Mouse (Mus musculus) ovary, postnatal 10 days (tissue): ENCODE data around the gene Btd.
A peak's percentile ranks its signal among the peaks of the same experiment; 100 is the strongest.

Source experiments
- DNase-seq: peaks from one replicate; pipeline ENCODE4 v3.0.0; 2022; ENCODE audit warnings: low spot score

Gene Btd

DNA sequence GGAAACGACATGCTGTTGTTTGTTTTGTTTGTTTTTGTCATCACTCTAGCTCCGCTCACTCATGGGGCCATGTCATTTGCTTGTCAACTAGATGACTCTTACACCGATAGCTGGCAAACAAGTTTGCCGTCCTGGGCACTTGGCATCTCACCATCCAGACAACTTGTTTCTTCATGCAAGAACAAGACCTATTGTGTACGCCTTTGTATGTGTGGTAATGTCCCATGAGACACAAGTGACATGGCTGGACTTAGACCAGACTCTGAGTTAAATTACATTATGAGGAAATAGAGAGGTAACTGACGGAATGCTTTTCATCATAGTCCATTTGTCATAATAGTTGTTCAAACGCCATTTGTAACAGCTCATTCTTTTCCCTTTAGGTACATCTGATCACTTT is 5.1 kb downstream of the Btd start:
- no peak for DNase-seq

DNA sequence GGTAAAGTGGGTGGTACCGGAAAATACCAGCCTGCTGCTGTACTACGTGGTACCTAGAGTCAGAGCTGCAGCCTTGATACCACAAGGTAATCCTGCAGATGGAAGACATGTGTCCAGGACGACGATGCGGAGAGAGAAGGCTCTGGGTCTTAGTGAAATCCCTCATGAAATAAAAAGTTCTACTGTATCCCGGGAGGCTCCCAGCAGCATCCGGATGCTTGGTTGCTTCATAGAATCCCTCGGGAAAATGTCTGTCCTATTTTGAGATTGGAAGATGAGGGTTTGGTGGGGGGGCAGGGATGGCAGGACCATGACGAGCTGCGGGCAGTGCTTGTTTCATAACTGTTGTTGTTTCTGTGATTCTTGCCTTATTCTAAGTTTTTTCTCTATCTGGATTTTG is 7.2 kb downstream of the Btd start:
- DNase-seq = no peak

DNA sequence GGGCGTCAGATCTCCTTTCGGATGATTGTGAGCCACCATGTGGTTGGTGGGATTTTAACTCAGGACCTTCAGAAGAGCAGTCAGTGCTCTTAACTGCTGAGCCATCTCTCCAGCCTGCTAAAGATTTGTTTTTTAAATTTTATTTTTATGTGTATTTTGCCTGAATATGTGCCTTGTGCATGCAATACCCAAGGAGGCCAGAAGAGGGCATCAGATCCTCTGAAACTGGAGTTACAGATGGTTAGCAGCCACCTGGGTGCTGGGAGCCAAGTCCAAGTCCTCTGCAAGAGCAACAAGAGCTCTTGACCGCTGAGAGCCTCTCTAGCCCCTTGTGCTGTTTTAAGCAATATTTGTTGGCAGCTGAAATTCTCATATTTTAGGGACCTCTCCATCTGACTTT is 9.5 kb downstream of the Btd start:
- no peak for DNase-seq

DNA sequence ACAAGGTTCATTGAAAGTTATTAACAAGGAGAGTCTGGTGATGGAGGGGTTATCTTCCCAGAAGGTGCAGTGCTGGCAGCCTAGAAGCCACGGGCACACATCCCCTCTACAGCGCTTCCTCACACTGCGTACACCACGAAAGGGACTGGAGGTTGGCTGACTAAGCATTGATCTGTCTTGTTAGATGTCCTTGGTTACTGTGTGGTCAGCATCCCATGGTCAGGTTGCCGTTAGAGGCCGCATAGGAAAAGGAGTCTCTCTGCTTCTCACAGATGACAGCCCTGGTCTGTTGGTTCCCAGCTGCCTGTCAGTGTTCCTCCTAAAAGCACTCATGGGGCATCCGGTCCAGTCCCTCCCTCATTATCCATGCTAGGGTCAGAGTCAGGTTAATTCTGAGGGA is 10.4 kb downstream of the Btd start:
- no peak for DNase-seq

DNA sequence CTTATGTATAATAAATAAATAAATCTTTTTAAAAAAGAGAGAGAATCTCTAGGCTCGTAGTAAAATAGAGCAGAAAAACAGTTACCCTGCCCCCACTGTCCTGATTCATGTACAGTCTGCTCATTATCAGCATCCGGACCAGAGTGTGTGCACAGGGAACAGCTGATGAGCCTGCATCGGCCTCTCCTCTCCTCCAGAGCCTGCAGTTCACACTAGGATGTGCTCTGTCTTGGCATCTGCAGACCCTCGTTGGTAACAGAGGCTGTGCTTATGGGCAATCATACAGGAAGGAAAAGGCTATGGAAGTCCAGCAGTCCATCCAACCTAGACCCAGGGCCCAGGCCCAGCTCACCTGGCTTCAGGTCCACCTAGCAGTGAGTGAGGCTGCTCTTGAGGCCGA is 11.3 kb downstream of the Btd start:
- no peak for DNase-seq

DNA sequence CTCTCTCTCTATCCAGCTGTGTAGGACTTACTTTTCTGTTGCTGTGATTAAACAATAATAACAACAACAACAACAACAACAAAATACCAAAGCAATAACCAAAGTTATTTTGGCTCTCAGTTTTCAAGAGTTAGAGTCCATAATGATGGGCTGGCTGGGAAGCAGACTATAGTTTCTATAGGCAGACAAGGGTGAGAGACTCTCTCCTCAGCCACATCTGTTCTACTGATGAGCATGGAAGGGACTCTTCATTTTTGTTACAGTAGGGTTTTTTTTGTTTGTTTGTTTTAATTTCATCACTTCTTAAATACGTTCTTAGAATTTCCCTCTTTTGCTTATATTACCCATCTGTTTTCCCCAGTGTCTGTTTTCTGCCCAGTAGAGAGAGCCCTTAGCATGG is 11.8 kb downstream of the Btd start:
- DNase-seq = no peak

DNA sequence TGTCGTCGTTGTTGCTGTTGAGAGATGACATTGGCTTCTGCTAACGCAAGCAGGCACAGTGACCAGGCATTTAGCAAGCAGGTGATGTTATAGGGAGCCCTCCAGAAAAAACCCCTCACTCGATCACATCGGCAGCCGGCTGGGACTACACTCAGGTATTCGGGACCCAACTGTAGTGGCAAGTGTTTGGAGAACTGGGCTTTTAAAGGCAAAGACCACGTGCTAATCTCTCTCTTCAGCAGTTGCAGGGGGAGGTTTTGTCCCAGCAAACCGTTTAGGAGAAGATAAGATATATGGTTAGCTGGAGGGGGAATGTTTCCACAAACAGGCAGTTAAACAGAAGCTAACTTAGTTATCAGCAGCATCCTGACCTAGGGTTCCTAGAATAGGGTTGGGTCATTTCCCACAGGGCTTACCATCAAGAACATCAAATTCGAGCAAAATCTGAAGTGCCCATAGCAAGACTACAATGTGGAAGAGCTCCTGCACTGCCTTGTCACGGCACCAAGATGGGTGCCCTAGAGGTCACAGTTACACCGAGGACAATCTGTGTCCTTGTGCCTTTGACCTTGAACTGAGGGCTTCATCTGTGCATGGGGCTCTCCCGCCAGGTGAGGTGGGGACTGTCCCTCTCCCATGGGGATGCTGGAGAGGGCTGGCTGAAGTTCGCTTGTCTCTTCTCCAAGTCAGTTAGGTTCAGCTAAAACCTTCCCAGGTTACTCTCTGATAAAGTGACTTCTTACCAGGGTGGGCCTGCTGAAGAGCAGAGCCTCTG is 12.5 kb downstream of the Btd start:
- DNase-seq = no peak

DNA sequence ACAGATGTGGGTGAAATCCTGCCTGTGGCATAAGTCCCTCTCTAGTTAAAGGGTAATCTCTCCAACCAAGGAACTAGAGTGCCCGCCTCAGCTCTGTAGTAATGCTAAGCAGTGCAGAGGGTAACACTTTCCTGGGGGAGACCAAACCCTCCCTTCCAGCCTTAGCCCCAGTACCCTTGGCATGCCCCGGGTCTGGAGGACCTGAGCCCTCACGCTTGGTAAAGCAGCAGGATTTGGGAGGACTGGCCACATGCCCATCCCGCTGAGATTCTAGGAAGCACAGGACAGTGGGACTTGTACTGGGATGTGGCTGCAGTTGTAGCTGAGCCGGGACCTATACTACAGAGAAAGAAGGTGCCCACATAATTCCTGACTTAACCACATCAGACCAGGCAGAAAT is 14.0 kb downstream of the Btd start:
- DNase-seq = no peak

DNA sequence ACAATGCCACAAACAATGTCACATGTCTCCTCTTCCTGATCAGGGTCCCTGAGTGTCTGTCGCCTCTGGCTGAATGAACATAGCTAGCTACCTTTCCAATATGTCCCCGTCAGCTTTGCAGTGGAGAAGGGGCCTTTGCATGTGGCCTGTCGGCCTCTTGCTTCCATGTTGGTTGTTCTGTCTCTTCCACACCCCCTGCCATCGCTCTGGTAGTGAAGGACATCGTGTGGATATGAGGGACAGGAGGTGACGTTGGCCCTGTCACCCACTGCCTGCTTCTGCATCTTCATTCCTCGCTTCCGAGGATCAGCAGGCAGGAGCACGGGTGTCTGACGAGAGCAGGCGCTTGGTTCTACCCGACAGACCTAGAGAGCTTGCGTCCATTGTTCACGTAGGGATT is 14.6 kb downstream of the Btd start:
- no peak for DNase-seq

DNA sequence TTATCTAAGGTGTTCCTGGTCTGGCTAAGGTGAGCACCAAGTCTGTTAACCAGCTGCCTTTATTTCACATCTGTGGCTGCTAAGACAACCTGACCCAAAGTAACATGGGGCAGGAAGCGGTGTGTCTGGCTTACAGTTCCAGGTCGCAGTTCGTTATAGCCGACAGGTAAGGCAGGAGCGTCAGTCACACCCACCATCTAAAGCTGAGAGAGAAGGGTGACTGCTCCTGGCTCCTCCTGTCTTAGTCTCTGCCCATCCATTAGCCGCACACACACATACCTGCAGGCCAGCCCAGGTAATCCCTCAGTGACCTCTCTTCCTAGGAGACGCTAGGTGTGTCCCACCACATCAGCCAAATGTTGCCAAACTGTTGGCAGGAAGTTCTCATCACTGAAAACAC is 15.6 kb downstream of the Btd start:
- DNase-seq = no peak

DNA sequence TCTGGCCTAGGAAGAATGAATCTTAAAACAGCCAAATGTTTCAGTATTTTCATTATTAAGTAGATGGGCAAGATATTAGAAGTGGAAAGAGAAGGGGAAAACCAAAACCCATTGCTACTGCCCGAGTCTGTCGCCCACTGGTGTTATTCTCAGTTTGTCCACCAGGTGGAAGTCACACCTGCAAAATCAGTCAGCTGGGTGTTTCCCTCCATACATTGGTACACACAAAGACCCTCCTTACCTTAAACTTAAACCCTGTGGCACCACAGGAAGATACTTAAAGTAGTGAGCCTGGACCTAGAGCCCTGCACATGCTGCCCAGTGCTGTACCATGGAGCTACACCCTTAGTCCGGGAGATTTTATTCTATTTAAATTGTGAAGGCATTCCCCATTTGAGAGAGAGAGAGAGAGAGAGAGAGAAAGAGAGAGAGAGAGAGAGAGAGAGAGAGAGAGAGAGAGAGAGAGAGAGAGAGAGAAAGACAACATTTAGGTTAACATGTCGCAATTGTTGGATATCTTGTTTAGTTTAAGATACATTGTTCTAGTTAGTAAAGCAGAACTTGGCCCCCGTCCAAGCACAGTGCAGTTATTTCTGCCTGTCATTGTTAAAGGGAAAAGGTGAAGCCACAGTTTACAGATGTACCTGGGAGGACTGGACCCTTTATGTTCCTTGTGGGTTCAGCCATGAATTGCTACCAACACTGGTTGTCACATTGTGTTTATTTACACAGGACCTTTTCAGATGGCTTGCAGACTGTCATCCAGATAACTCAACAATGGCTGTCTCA is 16.2 kb downstream of the Btd start:
- no peak for DNase-seq

DNA sequence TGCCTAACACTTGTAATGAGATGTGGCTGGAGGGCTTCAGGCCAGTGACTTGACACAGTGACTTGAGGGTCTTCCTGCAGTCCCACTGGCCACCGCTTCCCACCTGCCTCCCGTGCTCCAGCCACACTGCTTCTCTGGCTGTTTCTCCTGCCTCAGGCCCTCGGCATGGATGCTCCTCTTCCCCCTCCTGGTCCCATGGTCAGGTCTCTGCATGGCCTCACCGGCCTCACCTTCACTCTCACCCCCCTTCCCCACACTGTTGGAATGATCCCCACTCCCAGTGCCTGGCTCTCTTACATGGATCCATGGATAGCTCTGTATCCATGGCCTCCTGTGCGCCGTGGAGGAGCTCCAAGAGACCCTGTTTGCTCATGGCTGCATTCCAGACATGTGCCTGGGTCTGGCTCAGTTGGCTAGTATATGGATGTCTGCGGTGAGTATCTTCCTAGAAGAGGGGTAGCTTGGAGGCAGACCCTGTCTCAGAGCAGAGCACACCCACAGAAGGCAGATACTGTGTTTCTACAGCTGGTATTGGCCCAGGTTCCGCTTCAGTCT is 17.4 kb downstream of the Btd start:
- DNase-seq = no peak

DNA sequence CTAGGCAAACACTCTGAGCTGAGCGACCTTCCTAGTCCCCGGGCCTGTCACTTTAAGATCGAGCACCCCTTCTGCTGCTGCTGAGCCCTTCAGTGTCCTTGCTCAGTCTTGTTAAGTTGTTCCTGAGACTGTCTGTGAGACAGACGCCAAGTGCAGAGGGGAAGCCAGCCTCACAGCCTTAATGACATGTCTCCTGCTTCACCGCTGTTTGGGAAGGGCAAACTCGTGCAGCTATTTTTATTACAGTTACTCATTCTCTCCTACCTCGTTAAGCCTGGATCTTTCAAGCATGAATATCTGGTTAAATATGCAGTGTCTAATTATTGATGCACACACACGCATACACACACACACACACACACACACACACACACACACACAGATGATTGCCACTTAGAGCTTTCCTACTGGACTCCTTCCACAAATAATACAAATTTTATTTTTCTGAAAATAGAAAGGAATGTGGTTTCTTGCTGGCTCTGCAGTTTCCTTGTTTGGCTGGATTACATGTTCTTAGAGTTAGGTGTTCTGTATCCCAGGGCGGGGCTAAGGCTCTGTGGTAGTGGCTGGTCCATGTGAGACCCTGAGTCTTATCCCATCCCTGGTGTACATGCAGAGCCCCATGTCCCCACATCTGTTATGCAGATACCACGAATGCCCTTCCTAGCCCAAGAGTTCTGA is 18.8 kb downstream of the Btd start:
- no peak for DNase-seq

DNA sequence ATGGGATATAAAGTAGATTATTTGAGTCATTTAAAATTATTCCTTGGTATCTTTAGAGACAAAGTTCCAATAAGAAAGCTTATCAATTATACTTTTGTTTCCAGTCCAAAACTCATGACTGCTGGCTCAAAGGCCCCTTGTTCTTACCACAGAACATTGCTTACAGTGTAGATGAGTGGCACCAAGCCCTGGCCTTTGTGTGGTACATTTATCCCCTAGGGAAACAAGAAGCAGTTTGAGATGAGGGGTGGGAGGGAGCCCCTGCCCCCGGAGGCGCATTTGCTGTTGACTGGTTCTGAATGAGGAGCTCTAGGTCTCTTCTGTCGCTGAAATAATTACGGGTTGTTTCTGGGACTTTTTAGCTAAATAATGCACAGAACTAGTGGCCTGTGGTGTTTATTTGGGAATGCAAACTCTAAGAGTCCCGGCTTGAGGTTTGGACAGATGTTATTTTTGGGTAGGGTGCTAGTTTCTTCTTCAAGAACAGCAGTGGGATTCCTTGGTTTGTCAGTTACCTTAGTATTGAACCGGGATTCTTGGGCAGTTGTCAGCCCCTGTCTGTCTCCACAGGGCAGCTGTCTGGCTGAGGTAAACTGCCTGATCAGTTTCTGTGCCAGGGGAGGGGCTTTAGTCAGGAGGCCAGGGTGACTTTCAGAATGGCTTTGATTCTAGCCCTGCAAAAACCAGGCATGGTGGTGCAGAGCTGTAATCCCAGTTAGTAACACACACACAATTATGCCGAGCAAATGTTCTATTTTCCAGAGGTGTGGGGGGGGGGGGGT is 19.7 kb downstream of the Btd start:
- DNase-seq = no peak

DNA sequence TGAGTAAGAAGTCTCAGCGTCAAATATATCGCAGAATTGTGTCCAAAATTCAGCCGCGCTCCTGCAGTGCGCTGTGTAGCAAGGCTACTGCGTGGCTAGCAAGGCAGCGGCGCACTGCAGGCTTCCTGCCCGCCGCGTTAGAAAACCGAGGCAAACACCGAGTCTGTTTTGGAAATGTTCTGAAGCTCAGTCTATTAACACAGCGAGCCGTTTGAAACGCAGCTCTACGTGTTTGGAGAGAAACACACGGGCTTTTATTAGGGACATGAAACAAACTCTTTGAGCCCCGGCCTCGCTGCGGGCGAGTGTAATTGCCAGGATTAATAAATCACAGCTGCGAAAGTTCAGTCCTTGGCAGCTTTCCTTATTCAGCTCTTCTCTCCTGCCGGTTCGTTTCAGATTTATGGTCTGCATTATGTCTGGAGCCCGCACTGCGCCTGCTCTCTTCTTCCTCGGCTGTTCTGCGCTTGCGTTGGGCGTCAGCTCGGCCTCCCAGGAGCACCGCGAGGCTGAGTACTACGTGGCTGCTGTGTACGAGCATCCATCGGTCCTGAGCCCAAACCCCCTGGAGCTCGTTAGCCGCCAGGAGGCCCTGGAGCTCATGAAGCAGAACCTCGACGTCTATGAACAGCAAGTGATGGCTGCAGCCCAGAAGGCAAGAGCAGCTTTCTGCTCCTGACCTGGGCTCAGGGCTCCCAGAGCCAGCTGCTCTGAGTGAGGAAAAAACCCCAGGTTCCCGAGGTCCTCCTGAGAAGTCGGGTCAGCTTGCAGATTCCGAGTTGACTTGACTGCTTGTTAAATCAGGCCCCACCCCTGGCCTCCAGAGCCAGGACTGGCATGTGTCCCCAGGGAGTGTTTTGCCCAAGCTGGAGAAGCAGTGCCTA is 21.1 kb downstream of the Btd start:
- peak; percentile 72 for DNase-seq

DNA sequence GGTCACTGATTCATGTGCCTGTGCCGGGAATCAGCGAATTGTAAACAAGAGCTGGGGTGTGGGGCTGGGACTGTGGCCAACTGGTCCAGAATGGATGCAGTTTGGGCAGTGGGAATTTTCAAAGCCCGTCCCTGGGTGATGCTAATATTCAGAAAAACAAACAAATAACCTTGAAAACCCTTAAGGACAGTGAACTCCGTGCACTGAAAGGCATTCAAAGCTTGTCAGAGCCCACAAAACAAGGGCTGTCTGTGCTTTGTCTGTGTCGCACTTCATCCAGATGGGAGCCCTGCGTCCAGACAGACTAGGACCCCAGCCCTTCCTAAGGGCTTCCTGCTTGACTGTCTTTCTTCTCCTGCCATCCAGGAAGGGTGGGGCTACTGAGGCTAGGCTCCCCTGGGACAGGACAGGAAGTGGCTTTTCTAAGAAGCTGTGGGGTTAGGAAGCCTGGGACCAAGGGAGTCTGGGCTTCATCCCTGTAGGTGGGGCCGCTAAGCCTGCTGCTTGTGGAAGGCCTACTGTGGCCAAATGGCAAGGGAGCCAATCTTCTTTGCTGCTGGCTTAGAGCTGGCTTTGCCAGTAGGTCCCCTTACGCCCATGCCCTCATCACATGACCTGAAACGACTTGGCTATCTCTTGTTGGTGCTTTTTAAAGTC is 21.9 kb downstream of the Btd start:
- no peak for DNase-seq

DNA sequence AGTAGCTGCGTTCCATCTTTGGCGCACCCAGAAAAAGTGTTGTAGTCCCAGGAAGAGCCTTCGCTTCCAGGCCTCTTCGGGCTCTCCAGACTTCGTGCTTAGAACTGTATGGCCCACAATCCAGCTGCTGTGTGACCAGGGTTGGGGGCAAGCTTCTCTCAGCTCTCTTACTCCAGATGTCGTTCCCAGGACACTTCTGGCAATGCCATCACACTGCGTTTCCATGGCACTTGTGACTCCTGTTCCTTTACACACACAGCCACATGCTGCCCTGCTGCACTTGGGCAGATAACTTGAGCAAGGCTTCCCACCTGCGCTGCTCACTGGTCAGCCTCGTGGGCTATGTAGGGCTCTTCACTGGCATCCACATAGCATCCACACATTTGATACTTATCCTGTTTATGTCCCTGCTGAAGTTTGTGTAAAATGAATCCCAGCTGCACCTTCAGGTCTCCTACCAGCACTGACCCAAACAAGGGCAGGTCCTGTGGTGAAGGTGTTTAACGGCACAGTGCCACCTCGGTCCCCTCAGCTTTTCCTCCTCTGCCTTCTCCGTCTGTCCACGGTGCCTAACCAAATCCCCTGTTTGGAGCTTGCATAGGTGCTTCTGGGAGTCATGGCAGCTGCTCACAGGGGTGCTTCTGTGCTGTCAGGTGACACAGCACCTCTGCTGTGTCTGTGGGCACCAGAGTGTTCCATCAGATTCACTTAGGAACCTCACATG is 22.7 kb downstream of the Btd start:
- DNase-seq = no peak

DNA sequence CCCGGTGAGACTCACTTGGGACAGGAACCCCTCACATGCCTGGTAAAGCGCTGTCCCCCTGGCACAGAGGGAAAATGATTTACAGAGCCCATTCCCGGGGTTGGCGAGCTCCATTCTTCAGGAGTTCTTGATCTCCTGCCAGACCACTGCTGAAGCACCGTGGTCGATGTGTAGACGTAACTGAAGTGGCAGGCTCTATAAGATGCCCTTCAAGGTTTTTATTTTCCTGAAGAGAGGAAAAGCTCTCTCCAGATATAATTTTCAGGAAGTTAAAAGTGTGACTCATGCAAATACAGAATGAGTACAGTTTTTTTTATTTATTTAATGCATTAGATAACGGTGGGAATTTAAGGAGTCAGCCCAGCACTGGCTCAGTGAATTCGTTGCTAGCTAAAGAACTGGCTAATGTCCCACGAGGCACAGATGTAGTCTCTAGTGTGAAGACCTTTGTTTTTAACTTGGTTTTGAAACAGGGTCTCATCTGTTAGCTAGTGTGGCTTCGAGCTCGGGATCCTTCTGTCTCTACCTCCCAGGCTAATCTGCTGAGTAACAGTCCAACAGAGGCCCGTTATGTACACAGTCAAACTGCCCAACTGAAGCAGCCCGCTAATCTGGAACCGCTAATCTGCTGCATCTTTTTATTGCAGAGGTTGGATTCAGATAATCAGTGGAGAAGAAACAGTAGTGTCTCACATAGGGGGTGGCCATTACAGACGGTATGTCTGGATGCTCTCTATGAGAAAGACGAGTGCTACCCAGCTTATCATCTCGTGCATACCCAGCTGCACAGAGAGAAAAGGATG is 23.5 kb downstream of the Btd start:
- no peak for DNase-seq
